Mouse (Mus musculus) kidney, postnatal 4 days (tissue): Measurements from ENCODE around the gene 1700001L19Rik.

Experiments
- DNase-seq, 2 experiments: peaks; one replicate each; pipeline ENCODE4 v3.0.0; 2021; ENCODE audit warnings: mixed read lengths in 2 of 2

The 1700001L19Rik gene

GRCm38 (mm10) chr13:68597199-68597598 lies at the start of gene 1700001L19Rik:
TSS of gene 1700001L19Rik (plus strand) at chr13:68597421.
- DNase-seq = no peak

DNA sequence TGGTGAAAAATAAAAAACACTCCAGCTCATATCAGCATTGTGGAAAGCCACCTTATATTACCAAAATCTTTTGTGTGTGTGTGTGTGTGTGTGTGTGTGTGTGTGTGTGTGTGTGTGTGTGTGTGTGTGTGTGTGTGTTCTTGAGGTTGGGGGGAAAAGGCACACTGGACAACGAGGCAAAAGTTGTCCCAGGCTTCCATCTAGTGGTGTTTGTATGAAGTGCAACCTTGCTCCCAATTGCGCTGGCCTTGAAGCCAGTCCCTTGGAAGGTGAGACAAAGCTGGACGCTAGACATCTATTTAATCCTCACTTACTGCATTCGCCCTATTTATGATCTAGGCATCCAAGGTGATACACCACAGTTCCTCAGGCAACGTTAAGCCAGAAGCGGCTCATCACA lies 43.8 kb upstream of the 1700001L19Rik start:
- DNase-seq = peak; percentile 21 to 24

GRCm38 (mm10) chr13:68568110-68568509 lies 29.1 kb upstream of the 1700001L19Rik start:
- no peak for DNase-seq

DNA sequence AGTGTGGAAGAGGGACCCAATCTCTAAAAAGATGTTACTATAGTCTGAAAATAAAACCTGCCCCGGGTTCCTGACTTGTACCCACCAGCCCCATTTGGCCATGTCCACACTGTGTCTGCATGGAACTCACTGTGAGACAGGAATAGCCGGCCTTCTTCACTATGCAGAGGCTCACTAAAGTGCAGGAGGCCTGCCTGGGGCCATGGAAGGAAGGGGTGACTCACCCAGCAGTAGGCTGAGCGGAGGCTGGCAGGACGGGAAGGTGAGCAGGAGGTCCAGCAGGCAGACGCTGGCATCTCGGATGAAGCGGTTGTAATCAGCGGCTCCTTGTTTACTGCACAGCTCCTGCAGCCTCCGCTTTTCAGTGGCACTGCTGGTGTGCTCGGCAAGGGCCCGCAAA lies 28.7 kb upstream of the 1700001L19Rik start:
- no peak for DNase-seq

DNA sequence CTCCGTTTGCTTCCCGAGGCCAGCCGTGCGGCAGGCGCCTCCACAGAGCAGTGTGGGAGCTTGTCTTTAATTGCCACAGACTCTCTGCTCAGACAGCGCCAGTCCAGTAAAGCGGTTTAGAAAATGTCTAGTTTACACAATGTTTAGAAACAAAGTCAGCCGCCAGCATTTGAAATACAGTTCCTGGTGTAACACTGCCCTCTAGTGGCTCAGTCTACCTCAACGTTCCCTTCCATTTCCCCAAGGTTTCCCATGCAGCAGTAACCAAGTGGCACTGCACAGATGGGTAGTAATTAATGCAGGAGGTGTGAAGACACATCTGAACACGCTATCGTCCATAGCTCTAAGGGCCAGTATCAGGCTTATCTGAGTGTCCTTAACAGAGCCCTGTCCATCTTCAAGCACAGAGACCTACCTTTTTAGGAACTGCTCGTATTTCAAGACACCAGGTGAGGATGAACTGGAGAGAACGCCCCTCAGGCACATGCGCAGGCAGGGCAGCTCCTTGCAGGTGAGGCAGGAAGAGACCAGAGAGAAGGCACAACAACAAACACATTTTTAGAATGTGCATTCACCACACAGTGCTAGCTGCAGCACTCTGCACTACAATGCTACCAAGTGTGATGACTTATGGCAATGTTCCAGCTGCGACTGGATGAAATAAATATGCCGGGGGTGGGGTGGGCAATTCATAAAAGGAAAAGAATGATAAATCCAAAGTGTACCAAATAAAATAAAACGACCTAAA lies 27.5 kb upstream of the 1700001L19Rik start:
- peak; percentile 68 to 73 for DNase-seq

DNA sequence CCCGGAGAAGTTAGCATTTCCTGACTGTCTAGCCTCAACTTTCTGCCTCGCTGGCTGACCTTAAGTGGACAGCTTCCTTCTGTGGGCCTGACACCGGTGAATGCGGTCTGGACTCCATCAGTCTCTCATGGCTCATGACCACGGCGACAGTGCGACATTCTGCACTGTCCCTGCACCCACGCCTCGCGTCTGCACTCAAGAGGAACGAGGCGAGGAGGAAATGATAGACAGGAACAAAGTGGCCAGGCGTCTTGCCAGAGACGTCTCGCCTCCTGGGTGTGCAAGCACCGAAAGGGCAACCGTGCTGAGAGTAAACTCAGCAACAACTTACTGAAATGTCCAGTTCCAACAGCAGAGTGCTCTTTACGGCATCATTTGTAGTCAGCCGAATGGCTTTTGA lies 25.0 kb upstream of the 1700001L19Rik start:
- DNase-seq = peak; percentile 30 to 50

DNA sequence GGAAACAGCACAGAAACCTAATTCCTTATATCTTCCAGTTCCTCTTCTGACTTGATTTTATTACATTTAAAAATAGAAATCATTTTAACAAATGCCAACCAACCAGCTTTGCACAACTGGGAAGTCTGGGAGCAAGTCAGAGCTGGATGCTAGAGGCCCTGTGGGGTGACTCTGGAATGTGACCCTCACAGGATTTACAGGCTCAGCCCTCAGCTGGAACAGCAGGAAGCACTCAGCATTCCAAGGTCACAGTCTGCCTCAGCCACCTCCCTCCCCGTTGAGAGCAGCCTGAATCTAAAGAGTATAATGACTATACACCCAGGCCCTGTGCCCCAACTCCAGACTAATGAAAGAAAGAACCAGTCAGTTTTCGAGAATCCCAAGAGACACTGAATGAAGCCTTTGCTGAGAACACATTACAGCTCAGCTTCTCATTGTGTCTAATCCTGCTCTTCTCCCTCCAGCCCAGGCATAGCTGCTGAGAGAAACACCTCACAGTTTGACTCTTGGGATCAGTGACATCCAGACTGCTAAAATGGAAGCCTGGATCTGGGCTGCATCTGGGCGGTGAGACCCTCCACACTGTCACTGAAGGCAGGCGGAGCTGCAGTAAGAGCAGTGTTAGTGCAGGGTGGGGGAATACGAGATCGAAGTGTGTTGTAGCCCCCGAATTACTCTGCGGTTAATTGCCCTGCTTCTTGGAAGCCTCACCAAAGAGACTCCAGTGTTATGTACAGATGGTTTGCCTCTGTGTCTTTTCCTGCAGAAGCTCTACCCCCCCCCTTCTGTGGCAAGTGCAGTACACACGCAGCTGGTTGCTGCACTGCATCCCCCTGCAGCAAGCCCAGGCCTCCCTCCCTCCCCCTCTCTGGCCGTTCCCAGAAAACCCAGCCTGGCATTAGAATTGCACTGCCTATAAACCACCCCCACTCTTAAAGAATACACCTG lies 24.0 kb upstream of the 1700001L19Rik start:
- peak; percentile 75 to 83 for DNase-seq

DNA sequence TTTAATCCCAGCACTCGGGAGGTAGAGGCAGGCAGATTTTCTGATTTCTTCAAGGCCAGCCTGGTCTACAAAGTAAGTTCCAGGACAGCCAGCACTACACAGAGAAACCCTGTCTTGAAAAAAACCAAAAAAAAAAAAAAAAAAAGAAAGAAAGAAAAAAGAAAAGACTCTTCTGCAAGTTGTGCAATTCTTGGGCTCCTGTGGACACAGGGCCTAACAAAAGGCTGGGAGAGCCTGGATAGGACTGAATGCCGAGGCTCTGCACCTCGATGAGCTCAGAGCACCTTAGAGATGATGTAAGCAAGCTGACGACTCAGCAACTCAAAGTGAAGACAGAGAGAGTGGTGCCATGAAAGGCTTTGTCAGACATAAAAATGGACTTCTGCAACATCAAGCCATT lies 22.8 kb upstream of the 1700001L19Rik start:
- DNase-seq = no peak

DNA sequence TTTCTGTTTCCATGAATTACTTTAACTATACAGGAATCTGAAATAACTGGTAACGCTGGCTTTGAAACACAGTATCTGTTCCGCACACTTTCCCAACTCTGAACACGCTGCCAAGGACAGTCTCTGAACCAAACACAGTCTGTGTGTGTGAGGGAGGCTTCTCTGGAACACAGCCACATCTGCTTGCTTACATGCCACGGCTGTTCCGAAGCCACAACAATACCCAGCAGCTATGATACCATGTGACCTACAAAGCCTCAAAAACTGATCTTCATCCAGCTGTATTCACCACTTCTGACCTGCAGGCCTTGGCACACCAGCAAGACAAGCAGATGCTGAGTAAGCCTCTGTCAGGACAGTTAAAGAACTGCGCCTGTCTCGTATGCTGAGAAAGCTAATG lies 19.3 kb upstream of the 1700001L19Rik start:
- DNase-seq = peak in 1 of 2 experiments; percentile 25

DNA sequence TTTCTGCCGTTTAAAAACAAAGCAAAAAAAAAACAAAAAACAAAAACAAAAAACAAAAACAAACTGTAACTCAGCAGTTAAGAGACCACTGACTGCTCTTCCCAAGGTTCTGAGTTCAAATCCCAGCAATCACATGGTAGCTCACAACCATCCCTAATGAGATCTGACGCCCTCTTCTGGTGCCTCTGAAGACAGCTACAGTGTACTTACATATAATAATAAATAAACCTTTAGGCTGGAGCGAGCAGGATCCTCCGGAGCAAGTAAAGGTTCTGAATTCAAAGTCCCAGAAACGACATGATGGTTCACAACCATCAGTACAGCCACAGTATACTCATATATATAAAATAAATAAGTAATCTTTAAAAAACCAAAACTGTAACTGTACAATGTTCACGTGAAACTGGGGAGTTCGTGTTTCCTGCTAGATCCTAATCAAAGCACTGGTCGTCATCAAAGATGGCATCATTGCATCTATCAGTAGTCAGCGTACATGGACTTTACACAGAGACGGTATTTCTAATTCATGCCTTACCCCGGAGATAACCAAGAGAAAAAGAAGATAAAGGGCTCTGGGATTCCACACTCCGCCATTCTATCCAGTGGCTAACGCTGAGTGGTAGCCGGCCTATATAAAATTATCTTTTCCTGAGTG lies 16.0 kb upstream of the 1700001L19Rik start:
- peak in 1 of 2 experiments; percentile 21 for DNase-seq

- DNase-seq = peak; percentile 99 to 100
Observed at GRCm38 (mm10) chr13:68581747-68582516, 15.3 kb upstream of the 1700001L19Rik start, which contains the start of the genes Mtrr and Fastkd3. TSS of gene Mtrr (minus strand) at chr13:68582149. TSS of gene Fastkd3 (plus strand) at chr13:68582234.

DNA sequence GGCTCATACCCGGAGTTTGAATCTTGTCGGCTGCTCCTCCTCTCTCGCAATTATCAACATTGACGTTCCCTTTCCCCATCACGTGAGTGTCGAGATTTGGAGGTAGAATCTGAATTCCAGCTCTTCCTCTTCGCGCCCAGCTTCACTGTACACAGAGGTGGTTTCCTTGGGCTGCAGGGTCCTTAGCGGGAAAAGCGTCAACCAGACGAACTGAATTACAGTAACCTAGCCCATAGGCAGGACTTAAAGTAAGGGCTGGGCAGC lies 14.8 kb upstream of the 1700001L19Rik start:
- no peak for DNase-seq

DNA sequence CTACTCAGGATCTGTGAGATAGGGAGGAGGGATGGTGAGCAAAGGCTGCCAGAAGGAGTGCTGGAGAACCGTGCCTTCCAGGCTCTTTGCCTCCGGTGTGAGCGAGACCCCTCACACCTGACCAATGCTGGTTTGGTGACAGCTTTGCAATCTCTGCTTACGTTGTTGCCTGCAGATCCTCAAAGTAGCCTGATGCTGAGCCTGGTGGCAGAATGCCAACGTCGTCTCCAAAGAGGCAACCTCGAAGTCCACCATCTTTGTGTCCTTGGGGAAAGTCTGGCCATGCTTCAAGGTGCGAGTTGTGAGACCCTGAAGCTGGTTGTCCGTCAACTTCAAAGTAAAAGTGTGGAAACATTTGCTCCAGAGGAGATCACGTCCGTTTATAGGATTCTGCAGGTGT lies 13.3 kb upstream of the 1700001L19Rik start:
- no peak for DNase-seq

- no peak for DNase-seq
Observed at GRCm38 (mm10) chr13:68585441-68585840, 11.8 kb upstream of the 1700001L19Rik start.

DNA sequence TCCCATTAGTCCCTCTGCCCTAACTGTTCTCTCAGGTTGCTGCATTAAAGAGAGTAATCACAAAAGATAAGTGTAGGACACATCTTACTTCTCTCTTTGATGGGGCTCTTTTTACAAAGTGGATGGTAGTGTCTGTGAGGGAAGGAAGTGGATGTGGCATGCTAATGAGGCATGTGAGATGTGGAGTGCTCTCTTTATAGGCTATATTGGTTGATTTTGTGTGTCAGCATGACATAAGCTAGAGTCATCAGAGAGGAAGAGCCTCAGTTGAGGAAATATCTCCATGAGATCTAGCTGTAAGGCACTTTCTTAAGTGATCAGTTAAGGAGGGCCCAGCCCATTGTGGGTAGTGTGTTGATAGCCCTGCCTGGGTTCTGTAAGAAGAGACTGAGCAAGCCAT lies 8.9 kb upstream of the 1700001L19Rik start:
- no peak for DNase-seq

DNA sequence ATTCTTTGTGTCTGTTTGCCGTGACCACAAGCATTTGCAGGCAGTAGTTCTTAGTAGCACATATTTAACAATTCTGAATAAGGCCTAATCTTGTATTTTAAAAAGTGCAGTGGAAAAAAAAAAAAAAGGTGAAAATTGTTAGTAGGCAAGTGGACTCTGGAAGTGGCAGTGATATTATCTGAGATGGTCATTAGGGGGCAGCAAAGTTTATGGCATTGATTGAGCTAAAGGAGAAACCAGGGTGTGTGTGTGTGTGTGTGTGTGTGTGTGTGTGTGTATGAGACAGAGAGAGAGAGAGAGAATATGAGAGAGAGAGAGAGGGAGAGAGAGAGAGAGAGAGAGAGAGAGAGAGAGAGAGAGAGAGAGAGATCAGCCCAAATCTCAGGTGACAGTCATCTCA lies 3.4 kb upstream of the 1700001L19Rik start:
- peak in 1 of 2 experiments; percentile 39 for DNase-seq

- peak in 1 of 2 experiments; percentile 22 for DNase-seq
Observed at GRCm38 (mm10) chr13:68597667-68598066, 446 bp downstream of the 1700001L19Rik start.

DNA sequence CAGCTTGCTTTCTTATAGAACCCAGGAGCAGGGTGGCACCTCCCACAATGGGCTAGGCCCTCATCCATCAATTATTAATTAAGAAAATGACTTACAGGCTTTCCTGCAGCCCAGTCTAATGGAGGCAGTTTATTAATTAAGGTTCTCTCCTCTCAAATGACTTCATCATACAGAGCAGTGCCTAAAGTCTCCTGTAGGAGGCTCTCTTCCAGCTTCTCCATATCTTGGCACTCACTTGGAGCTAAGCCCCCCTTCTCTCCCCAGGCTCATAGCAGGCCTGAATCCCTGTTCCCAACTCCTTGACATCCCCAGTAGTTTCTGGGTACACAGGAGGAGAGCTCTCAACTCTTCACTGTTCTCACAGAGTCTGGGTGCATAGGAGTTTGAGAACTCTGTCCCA lies 1.7 kb downstream of the 1700001L19Rik start:
- no peak for DNase-seq

DNA sequence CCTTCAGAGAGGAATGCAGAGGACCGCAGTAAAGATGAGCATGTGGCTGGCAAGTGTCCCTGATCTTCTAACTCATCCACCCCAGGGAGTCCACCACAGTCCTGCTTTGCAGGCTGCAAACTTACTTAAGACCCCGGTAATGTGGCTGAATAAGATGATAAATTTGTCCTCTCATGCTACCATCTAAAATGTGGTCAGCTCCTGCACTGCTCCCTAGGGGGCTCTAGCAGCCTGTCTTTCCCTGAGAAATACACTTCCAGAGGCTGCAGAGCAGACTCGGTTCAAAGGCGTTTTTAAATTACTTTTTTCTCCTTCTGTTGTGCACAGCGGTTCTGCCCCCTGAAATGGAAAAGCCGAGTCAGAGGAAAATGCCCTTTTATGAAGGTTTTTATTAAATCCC lies 4.0 kb downstream of the 1700001L19Rik start:
- DNase-seq = peak; percentile 53 to 67

- DNase-seq = no peak
Observed at GRCm38 (mm10) chr13:68603085-68603484, 5.9 kb downstream of the 1700001L19Rik start.

- DNase-seq = peak; percentile 45 to 61
Observed at GRCm38 (mm10) chr13:68605689-68606126, 8.5 kb downstream of the 1700001L19Rik start.

DNA sequence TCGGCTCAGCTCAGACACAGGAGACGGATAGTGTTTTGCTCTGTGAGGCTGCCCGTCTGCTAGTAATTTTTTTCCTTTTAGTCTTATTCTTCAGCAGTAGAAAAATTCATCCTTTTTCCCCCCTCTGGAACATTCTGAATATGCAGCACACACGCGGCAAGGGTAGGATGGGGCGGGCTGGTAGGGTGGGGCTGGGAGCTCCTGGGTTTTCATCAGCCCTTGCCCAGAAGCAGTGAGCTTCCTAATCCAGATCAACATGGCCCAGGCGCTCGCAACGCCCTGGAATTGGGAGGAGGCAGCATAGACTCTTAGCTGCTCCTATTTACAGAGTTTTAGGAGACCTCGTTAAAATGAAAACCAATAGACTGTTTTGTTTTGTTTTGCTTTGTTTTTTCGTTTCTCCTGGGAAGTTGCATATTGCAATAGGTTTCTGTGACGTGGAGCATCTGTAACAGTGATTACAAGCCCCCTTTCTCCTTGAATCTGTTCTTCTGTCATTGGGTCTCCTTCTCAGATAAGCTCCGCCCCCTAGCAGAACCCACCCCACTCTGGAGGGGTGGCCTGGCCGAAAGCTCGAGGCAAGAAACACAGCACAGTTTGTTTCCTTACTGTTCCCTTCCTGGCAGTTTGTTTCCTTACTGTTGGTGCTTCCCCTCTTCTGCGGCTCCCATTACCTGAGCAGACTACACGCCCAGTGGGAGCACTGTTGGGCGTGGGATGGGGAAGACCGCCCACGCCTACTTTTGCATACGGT lies 10.6 kb downstream of the 1700001L19Rik start:
- peak; percentile 37 to 53 for DNase-seq
